Mouse (Mus musculus): ENCODE measurements around the gene Zbtb40.

Gene Zbtb40

GRCm38 (mm10) chr4:137048550-137049032, at the start of gene Zbtb40:
Gene Zbtb40 (minus strand): TSS chr4:137048801.
- peak; percentile 99 for DNase-seq (ENCODE audit: low read depth, low spot score)

GRCm38 (mm10) chr4:137097984-137098327, 49.4 kb upstream of the Zbtb40 start:
- DNase-seq (ENCODE audit: low read depth, low spot score) = no peak

- peak; percentile 6 for DNase-seq (ENCODE audit: low read depth, low spot score)
These were observed 48.8 kb upstream of the Zbtb40 start for GRCm38 (mm10) chr4:137097246-137097983.

GRCm38 (mm10) chr4:137096353-137096752, 47.8 kb upstream of the Zbtb40 start:
- no peak for DNase-seq (ENCODE audit: low read depth, low spot score)

- no peak for DNase-seq (ENCODE audit: low read depth, low spot score)
These were observed 36.6 kb upstream of the Zbtb40 start for GRCm38 (mm10) chr4:137085083-137085810.

- DNase-seq (ENCODE audit: low read depth, low spot score) = no peak
These were observed 34.3 kb upstream of the Zbtb40 start for GRCm38 (mm10) chr4:137082866-137083265.

- no peak for DNase-seq (ENCODE audit: low read depth, low spot score)
These were observed 32.8 kb upstream of the Zbtb40 start for GRCm38 (mm10) chr4:137081401-137081800.

- no peak for DNase-seq (ENCODE audit: low read depth, low spot score)
These were observed 28.6 kb upstream of the Zbtb40 start for GRCm38 (mm10) chr4:137077216-137077615.

- no peak for DNase-seq (ENCODE audit: low read depth, low spot score)
These were observed 22.6 kb upstream of the Zbtb40 start for GRCm38 (mm10) chr4:137071204-137071603.

- no peak for DNase-seq (ENCODE audit: low read depth, low spot score)
These were observed 19.9 kb upstream of the Zbtb40 start for GRCm38 (mm10) chr4:137068491-137068890.

- DNase-seq (ENCODE audit: low read depth, low spot score) = no peak
These were observed 17.2 kb upstream of the Zbtb40 start for GRCm38 (mm10) chr4:137065846-137066245.

GRCm38 (mm10) chr4:137054932-137055331, 6.3 kb upstream of the Zbtb40 start:
- DNase-seq (ENCODE audit: low read depth, low spot score) = no peak

- peak; percentile 57 for DNase-seq (ENCODE audit: low read depth, low spot score)
These were observed 5.2 kb upstream of the Zbtb40 start for GRCm38 (mm10) chr4:137053810-137054209.

GRCm38 (mm10) chr4:137047840-137048549, 606 bp downstream of the Zbtb40 start:
- DNase-seq (ENCODE audit: low read depth, low spot score) = no peak

GRCm38 (mm10) chr4:137046110-137046509, 2.5 kb downstream of the Zbtb40 start:
- no peak for DNase-seq (ENCODE audit: low read depth, low spot score)

GRCm38 (mm10) chr4:137044516-137044915, 4.1 kb downstream of the Zbtb40 start:
- no peak for DNase-seq (ENCODE audit: low read depth, low spot score)

- DNase-seq (ENCODE audit: low read depth, low spot score) = no peak
These were observed 4.8 kb downstream of the Zbtb40 start for GRCm38 (mm10) chr4:137043799-137044198.

GRCm38 (mm10) chr4:137042039-137042438, 6.6 kb downstream of the Zbtb40 start:
- no peak for DNase-seq (ENCODE audit: low read depth, low spot score)

GRCm38 (mm10) chr4:137041161-137041621, 7.4 kb downstream of the Zbtb40 start:
- no peak for DNase-seq (ENCODE audit: low read depth, low spot score)

- no peak for DNase-seq (ENCODE audit: low read depth, low spot score)
These were observed 9.2 kb downstream of the Zbtb40 start for GRCm38 (mm10) chr4:137039441-137039840.

GRCm38 (mm10) chr4:137038501-137038900, 10.1 kb downstream of the Zbtb40 start:
- DNase-seq (ENCODE audit: low read depth, low spot score) = no peak

GRCm38 (mm10) chr4:137038096-137038495, 10.5 kb downstream of the Zbtb40 start:
- DNase-seq (ENCODE audit: low read depth, low spot score) = no peak
